Mouse (Mus musculus) bone marrow, adult 2 months (tissue): ENCODE results near the gene Ablim1. TPM values are rescaled to one million over a fixed set of nuclear protein-coding genes. Genes with fewer than 3 reads are reported as not detected.

Source experiments
- H3K27ac ChIP-seq: fragments of 200-500 bp; 2 replicates; pipeline ENCODE4 v1.5.1; 2012; ENCODE audit warnings: low read depth, mild to moderate bottlenecking, control low read depth, inconsistent platforms, low read length; ENCODE audit not compliant: control insufficient read depth, poor library complexity, insufficient read depth
- H3K4me1 ChIP-seq: fragments of 200-500 bp; 2 replicates; pipeline ENCODE4 v1.6.1; 2011; ENCODE audit warnings: low read length; ENCODE audit not compliant: control insufficient read depth, insufficient read depth
- H3K4me3 ChIP-seq: fragments of 200-500 bp; replicated peaks from 2 replicates; pipeline ENCODE3; 2011; ENCODE audit warnings: mild to moderate bottlenecking, low read depth, low read length, control low read depth; ENCODE audit not compliant: control insufficient read depth
- CTCF ChIP-seq: fragments of 200-500 bp; IDR thresholded peaks from 2 replicates; pipeline ENCODE4 v1.5.1; 2011; ENCODE audit warnings: low read length, control low read depth; ENCODE audit not compliant: control insufficient read depth, insufficient read depth
- POLR2A ChIP-seq: fragments of 200-500 bp; IDR thresholded peaks from 2 replicates; pipeline ENCODE4 v1.6.1; 2011; ENCODE audit warnings: low read depth, mild to moderate bottlenecking, control low read depth, low read length, borderline replicate concordance; ENCODE audit not compliant: control insufficient read depth
- WGBS: fragments of 180-500 bp; shearing (Covaris S2); methylation state at CpG from one replicate; pipeline ENCODE4 v1.1.7; 2018; 5-methylcytosine and 5-hydroxymethylcytosine counted together
- polyA plus RNA-seq: library from polyadenylated mRNA; stranded (reverse); fragments of >200 nt; gene quantifications from 2 replicates; pipeline ENCODE4 v1.2.4, GENCODE M21; 2011; ENCODE audit warnings: low replicate concordance; ENCODE audit not compliant: missing spikeins, insufficient read depth, insufficient read length

The Ablim1 gene
- polyA plus RNA-seq, 1 experiment, result 15.5 TPM

DNA sequence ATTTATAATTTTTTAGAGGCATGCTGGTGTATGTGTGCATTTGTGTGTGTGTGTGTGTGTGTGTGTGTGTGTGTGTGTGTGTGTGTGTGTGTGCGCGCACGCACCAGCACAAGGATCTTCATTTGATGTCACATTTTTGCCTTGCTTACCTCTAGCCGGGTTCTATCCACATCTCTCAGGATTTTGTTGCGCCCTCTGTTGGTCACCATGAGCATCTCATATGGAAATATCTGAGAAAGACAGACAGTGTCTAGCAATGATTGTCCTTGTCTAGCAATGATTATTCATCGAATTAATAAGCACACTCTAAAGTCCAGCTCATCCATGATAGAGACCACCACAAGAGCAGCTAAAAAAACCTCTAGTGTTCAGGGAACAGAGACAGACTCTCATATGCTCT is 275.5 kb downstream of the Ablim1 start:
- H3K4me3 ChIP-seq, result no peak overlapping the region
- H3K4me1 ChIP-seq, result no peaks in the 10 kb centered on the region
- TF ChIP-seq POLR2A, result no peak
- 0 out of 2 replicates have a peak, but pooled peaks have one; percentile 27 for TF ChIP-seq CTCF
- H3K27ac ChIP-seq, result no peak overlapping the region
- 73% methylated on average over 6 of the region's 6 CpGs for WGBS

DNA sequence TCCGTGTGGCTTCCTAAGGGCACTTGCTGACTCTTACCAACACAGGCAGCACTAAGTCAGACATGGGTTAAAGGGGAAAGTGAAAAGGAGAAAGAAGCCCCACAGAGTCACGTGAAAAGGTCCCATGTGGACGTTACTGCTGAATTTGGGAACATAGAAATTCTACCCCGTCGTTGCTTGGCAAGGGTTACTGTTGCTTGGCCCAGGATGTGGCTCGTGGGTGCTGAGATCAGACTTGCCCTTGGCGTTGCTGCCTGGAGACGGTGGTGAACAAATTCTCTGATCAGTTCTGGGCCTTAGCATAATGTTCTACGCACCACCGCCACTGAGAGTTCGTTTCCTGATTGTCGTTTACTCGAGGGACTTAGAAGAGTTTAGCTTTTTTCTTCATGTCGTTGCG is 277.9 kb downstream of the Ablim1 start:
- Histone ChIP-seq H3K27ac (no peak overlapping the region), H3K4me1 (no peaks in the 10 kb centered on the region), H3K4me3 (no peak overlapping the region)
- no peak for TF ChIP-seq CTCF
- TF ChIP-seq POLR2A, result no peak
- 79% methylated on average over 15 of the region's 15 CpGs for WGBS

DNA sequence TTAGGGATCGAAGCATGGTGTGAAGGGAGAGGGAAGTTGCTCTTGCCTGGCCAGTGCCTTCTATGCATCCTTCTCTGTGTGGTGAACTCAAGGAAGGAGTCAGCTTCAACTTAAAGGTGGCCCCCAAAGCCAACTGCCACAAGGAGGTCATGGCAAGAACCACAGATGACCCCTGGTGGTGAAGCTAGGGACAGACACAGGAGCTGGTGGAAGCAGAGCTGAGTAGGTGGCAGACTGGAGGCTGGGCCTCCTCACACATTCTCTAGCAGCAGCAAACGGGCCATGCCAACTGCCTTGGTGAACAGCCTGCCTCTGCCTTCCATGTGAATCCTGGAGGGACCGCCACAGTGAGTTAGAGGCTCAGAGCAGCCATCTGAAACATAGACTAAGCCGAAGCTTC is 283.1 kb downstream of the Ablim1 start:
- peak; percentile 59 for TF ChIP-seq CTCF
- no peak for TF ChIP-seq POLR2A
- no peak overlapping the region for H3K27ac ChIP-seq
- H3K4me1 ChIP-seq, result no peaks in the 10 kb centered on the region
- H3K4me3 ChIP-seq, result no peak overlapping the region
- 56% methylated on average over 4 of the region's 4 CpGs for WGBS

DNA sequence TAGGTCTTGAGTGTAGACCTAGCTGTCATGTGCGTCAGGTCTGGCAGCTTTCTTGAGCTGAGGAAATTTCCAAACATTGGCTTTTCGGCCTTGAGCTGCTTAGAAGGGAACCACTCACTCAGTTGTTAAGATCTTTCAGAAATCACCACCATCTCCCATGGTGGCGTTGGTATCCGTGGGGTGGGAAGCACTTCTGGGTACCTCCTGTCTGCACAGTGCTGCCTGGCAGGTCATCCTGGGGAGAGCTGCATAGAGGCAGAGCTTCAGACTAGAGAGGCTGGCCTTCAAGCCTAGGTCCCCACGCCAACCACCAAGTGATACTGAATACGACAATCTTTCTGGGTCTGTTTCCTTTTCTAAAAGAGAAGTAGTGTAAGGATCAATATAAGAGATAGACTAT is 285.3 kb downstream of the Ablim1 start:
- no peak for TF ChIP-seq POLR2A
- TF ChIP-seq CTCF, result no peak
- 80% methylated on average over 6 of the region's 6 CpGs for WGBS
- no peaks in the 10 kb centered on the region for H3K4me1 ChIP-seq
- H3K27ac ChIP-seq, result no peak overlapping the region
- no peak overlapping the region for H3K4me3 ChIP-seq

DNA sequence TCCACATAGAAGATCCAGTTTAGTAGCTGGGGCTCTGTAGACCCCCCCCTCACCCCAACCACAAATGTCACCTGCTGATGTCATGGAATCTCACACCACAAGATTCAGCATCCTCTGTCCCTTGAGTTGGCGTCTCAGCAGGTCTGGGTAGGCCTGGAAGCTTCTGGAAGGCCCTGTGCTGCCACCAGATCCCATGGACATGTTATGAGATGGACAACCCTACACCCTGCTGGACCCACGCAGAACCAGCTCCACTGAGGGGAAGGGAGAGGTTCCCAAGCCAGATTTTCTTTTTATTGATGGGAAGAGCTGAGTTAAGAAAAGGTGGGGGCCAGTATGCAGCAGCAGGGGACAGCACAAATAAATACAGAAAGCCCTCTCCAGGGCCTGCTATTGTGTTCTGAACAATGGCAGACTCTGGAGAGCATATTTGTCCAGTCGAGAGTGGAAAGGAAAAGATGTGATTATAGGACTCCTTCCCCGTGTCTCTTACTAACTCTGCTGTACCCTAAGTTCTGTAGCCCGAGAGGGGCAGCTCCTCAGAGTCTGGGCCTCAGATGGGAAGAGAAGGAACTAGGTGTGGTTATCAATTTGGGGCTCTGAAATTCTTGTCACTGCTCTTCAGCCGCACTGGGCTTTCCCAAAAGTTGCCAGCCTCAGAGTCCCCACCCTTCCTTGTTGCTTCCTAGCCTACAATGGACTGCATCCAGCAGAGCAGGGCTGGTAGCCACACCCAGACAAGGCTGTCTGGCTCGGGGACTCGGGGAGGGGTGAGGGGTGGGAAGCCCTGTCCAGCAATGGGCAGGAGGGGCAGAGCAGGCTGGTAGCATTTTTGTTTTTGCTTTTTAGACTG is 286.2 kb downstream of the Ablim1 start:
- Histone ChIP-seq H3K4me1 (no peaks in the 10 kb centered on the region), H3K27ac (no peak overlapping the region), H3K4me3 (no peak overlapping the region)
- 66% methylated on average over 8 of the region's 8 CpGs for WGBS
- no peak for TF ChIP-seq POLR2A
- TF ChIP-seq CTCF, result no peak

DNA sequence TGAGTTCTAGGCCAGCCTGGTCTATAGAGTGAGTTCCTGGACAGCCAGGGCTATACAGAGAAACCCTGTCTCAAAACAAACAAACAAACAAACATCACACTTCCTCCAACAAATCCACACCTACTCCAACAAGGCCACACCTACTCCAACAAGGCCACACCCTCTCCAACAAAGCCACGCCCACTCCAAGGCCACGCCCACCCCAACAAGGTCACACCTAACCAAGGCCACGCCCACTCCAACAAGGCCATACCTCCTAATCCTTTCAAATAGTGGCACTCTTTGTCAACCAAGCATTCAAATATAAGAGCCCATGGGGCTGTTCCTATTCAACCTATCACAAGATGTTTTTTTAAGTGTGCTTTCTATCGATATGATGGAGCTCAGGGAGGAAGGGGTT is 288.2 kb downstream of the Ablim1 start:
- Histone ChIP-seq H3K4me3 (no peak overlapping the region), H3K4me1 (no peaks in the 10 kb centered on the region), H3K27ac (no peak overlapping the region)
- TF ChIP-seq POLR2A (no peak), CTCF (no peak)
- WGBS, result 59% methylated on average over 4 of the region's 4 CpGs

DNA sequence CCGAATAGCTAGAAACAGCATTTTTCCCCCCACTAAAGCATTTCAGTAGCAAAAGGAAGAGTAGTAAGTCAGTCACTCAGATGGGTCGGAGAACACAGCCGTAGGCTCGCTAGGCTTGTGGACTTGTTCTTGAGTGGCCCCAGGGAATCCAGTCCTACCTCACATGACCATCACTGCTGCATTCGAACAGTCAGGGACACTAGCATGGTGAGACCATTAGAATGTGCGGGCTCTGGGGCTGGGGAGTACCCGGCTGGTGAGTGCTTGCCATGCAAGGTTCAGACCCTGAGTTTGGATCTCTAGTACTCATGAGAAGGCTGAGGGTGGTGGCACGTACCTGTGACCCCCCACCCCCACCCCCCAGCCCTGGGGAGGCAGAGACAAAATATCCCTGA is 296.9 kb downstream of the Ablim1 start:
- H3K4me3 ChIP-seq, result no peak overlapping the region
- TF ChIP-seq CTCF (no peak), POLR2A (no peak)
- 65% methylated on average over 8 of the region's 8 CpGs for WGBS
- H3K27ac ChIP-seq, result no peak overlapping the region
- no peaks in the 10 kb centered on the region for H3K4me1 ChIP-seq

DNA sequence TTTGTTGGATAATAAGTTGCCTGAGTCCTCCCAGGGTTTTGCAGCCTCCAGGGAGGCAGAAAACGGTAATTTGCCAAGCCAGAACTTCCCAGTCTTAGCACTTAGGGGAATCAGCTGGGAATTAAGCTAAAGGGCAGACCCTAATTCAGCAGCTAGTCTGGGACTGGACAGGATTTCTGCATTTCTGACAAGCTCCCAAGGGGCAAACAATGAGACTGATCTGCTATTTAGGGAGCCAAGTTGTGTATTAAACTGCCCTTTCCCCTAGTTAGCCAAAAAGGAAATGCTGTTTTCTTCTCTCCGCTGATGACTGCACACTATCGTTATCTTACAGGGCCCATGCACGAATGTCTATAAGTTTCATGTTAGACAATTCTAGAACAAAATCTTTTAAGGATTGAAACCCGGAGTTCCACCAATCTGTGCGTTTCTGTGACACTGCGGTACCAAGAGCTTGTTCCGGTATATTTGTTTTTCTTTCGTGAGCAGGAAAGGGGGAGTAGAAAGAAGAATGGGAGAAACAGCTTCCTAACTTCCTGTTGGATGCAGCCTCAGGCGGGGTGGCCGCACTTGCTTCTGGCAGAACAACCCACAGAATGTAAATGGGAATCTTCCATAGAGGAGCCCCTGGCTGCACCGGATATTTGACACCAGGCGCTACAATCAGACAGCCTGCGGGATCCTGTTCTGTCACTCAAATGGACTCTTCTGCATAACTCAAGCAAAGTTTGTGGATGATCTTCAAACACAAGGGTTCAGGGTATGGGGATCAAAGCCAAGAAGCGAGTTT is 297.5 kb downstream of the Ablim1 start:
- Histone ChIP-seq H3K4me3 (no peak overlapping the region), H3K27ac (no peak overlapping the region), H3K4me1 (no peaks in the 10 kb centered on the region)
- TF ChIP-seq POLR2A, result no peak
- no peak for TF ChIP-seq CTCF
- WGBS, result 20% methylated on average over 15 of the region's 15 CpGs
